Mouse (Mus musculus) kidney, postnatal 0 days (tissue): ENCODE data around the gene Tmsb15b1. TPM values are rescaled to one million over a fixed set of nuclear protein-coding genes. Genes with fewer than 3 reads are reported as not detected.
"Not testable (repeated sequence)": the region's sequence is repeated elsewhere in the genome, so short reads cannot be mapped to it uniquely, and the experiment has no call there.

Source experiments
- ATAC-seq: fragments of 200-750 bp; cut with Nextera tagmentation; replicated peaks from 2 replicates; pipeline ENCODE4 v1.8.0; 2017; ENCODE audit warnings: low read depth, moderate number of reproducible peaks, moderate TSS enrichment, moderate library complexity; ENCODE audit not compliant: low FRiP score
- DNase-seq: peaks from one replicate; pipeline ENCODE4 v3.0.0-alpha.2; 2016; ENCODE audit warnings: low spot score
- H3K27ac ChIP-seq: fragments of 300-500 bp; sonication (generic); 2 replicates; pipeline ENCODE4 v1.5.1; 2014; ENCODE audit warnings: mild to moderate bottlenecking
- H3K27me3 ChIP-seq: fragments of 300-500 bp; sonication (generic); 2 replicates; pipeline ENCODE4 v1.6.1; 2014; ENCODE audit warnings: low read length, mixed read lengths; ENCODE audit not compliant: insufficient read depth
- H3K36me3 ChIP-seq: fragments of 300-500 bp; sonication (generic); 2 replicates; pipeline ENCODE4 v1.6.1; 2014; ENCODE audit warnings: low read length, mixed read lengths; ENCODE audit not compliant: insufficient read depth
- H3K4me1 ChIP-seq: fragments of 300-500 bp; sonication (generic); replicated peaks from 2 replicates; pipeline ENCODE4 v1.6.1; 2014; ENCODE audit warnings: antibody characterized with exemption, low read length, mixed read lengths; ENCODE audit not compliant: insufficient read depth
- H3K4me2 ChIP-seq: fragments of 300-500 bp; sonication (generic); 2 replicates; pipeline ENCODE4 v1.6.1; 2014; ENCODE audit warnings: mild to moderate bottlenecking, low read length, moderate library complexity, mixed read lengths
- H3K4me3 ChIP-seq: fragments of 300-500 bp; sonication (generic); replicated peaks from 2 replicates; pipeline ENCODE4 v1.5.1; 2014; ENCODE audit warnings: low read depth, low read length
- H3K9ac ChIP-seq: fragments of 300-500 bp; sonication (generic); 2 replicates; pipeline ENCODE4 v1.6.1; 2014; ENCODE audit warnings: low read depth, low read length
- H3K9me3 ChIP-seq: fragments of 300-500 bp; sonication (generic); replicated peaks from 2 replicates; pipeline ENCODE4 v1.6.1; 2016; ENCODE audit warnings: low read length, inconsistent platforms, mixed read lengths
- CTCF ChIP-seq: IDR thresholded peaks from 2 replicates; pipeline ENCODE4 v1.5.1; 2016; ENCODE audit warnings: antibody characterized with exemption, low read depth, mild to moderate bottlenecking, moderate library complexity
- WGBS: fragments of 180-500 bp; shearing (Covaris S2); extraction: QIAGEN DNeasy Blood & Tissue Kit; methylation state at CpG from one replicate; pipeline ENCODE4 v1.1.7; 2014; 5-methylcytosine and 5-hydroxymethylcytosine counted together
- polyA plus RNA-seq: library from polyadenylated mRNA; unstranded; fragments of >200 nt; fragmentation: Nextera tagmentation; extraction: Ambion mirVana; gene quantifications from 2 replicates; pipeline ENCODE4 v1.2.1, GENCODE M21; 2015

Gene Tmsb15b1
- polyA plus RNA-seq, 1 experiment from 2014 or later: 51.6 TPM

GRCm38 (mm10) chrX:136992978-136993547 lies 16.4 kb upstream of the Tmsb15b1 start, which contains the start of gene Zcchc18:
TSS of gene Zcchc18 (plus strand) at chrX:136993155.
- Histone ChIP-seq H3K27ac (no peak within 1 kb of the TSS), H3K9me3 (no peaks in the 10 kb centered on the region), H3K9ac (peak within 1 kb of the TSS; percentile 27; the same call in 1 of the 2 replicates), H3K36me3 (no peaks in the 10 kb centered on the region), H3K4me1 (no peaks in the 10 kb centered on the region), H3K27me3 (no peaks in the 10 kb centered on the region), H3K4me3 (peak within 1 kb of the TSS; percentile 32), H3K4me2 (peak within 1 kb of the TSS; percentile 57)
- TF ChIP-seq CTCF: no peak
- DNase-seq (peak; percentile 76), ATAC-seq (peak; percentile 90)
- WGBS: 24% methylated on average over 26 of the region's 26 CpGs

- no peaks in the 10 kb centered on the region for H3K4me1 ChIP-seq
- no peak for TF ChIP-seq CTCF
- H3K4me3 ChIP-seq: peak overlapping the region; percentile 32
- 0 out of 2 replicates have a peak, but pooled peaks have one; percentile 12 for ATAC-seq
- peak overlapping the region; percentile 57 for H3K4me2 ChIP-seq
- no peak overlapping the region for H3K27ac ChIP-seq
- H3K36me3 ChIP-seq: no peaks in the 10 kb centered on the region
- no peak for DNase-seq
- 33% methylated on average over 19 of the region's 19 CpGs for WGBS
- no peaks in the 10 kb centered on the region for H3K9me3 ChIP-seq
- H3K27me3 ChIP-seq: no peaks in the 10 kb centered on the region
- peak overlapping the region; percentile 27; the same call in 1 of the 2 replicates for H3K9ac ChIP-seq
Observed at GRCm38 (mm10) chrX:136992191-136992965, 15.7 kb upstream of the Tmsb15b1 start.

- Histone ChIP-seq H3K9me3 (no peaks in the 10 kb centered on the region), H3K4me2 (no peak overlapping the region), H3K36me3 (no peaks in the 10 kb centered on the region), H3K9ac (no peak overlapping the region), H3K4me3 (no peak overlapping the region), H3K4me1 (no peaks in the 10 kb centered on the region), H3K27me3 (no peaks in the 10 kb centered on the region), H3K27ac (no peak overlapping the region)
- ATAC-seq (no peak), DNase-seq (no peak)
- TF ChIP-seq CTCF: no peak
- 67% methylated on average over 2 of the region's 2 CpGs for WGBS
Observed at GRCm38 (mm10) chrX:136991274-136991673, 14.6 kb upstream of the Tmsb15b1 start.

- no peak overlapping the region for H3K4me3 ChIP-seq
- H3K9me3 ChIP-seq: no peaks in the 10 kb centered on the region
- no peak overlapping the region for H3K4me2 ChIP-seq
- no peak overlapping the region for H3K27ac ChIP-seq
- H3K36me3 ChIP-seq: no peaks in the 10 kb centered on the region
- no peak overlapping the region for H3K9ac ChIP-seq
- DNase-seq (no peak), ATAC-seq (peak; percentile 68; the same call in 1 of the 2 replicates)
- H3K27me3 ChIP-seq: no peaks in the 10 kb centered on the region
- TF ChIP-seq CTCF: no peak
- H3K4me1 ChIP-seq: no peaks in the 10 kb centered on the region
Observed at GRCm38 (mm10) chrX:136986039-136986438, 9.4 kb upstream of the Tmsb15b1 start.

GRCm38 (mm10) chrX:136978616-136979015 lies 1.9 kb upstream of the Tmsb15b1 start:
- no peaks in the 10 kb centered on the region for H3K36me3 ChIP-seq
- no peak for ATAC-seq
- peak; percentile 19 for DNase-seq
- no peaks in the 10 kb centered on the region for H3K27me3 ChIP-seq
- peak; percentile 65 for TF ChIP-seq CTCF
- H3K9me3 ChIP-seq: no peaks in the 10 kb centered on the region
- H3K4me1 ChIP-seq: no peaks in the 10 kb centered on the region
- H3K9ac ChIP-seq: no peak overlapping the region
- no peak overlapping the region for H3K4me3 ChIP-seq
- H3K4me2 ChIP-seq: no peak overlapping the region
- no peak overlapping the region for H3K27ac ChIP-seq

- not testable (repeated sequence) for H3K36me3 ChIP-seq, H3K27ac ChIP-seq, H3K9me3 ChIP-seq, DNase-seq, H3K9ac ChIP-seq, H3K27me3 ChIP-seq, ATAC-seq, H3K4me1 ChIP-seq
- WGBS: 82% methylated on average over 6 of the region's 6 CpGs
- H3K4me2 ChIP-seq: peak within 1 kb of the TSS; percentile 48
- H3K4me3 ChIP-seq: peak within 1 kb of the TSS; percentile 28
Observed at GRCm38 (mm10) chrX:136975397-136975796, 1.3 kb downstream of the Tmsb15b1 start, which contains the start of gene Tmsb15b2. TSS of gene Tmsb15b2 (minus strand) at chrX:136975497.
